Mouse (Mus musculus) right cerebral cortex, postnatal 4 days (tissue): ENCODE measurements around the gene Zbtb17.

Source experiments
- DNase-seq: peaks from one replicate; pipeline ENCODE4 v3.0.0-alpha.2; 2022

The Zbtb17 gene

DNA sequence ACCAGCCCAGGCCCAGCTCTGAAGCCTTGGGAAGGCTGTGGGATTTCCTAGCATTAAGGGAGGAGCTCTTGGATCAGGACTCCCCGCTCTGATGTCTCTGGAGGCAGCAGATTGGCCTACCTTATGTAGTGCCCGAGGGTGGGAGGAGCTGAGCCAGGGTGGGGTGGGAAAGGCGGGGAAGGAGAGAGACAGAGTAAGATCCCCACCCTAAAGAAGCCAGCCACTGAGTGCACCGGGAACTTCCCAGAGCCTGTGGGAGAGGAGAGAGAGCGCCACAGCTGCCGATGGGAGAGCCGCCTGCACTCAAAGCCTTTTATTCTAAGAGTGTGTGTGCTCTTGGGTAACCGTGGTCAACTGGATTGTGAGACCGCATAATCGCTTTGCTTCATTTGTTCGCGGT is 16.6 kb downstream of the Zbtb17 start:
- DNase-seq = no peak

GRCm38 (mm10) chr4:141461576-141461975 is 17.1 kb downstream of the Zbtb17 start:
- no peak for DNase-seq

DNA sequence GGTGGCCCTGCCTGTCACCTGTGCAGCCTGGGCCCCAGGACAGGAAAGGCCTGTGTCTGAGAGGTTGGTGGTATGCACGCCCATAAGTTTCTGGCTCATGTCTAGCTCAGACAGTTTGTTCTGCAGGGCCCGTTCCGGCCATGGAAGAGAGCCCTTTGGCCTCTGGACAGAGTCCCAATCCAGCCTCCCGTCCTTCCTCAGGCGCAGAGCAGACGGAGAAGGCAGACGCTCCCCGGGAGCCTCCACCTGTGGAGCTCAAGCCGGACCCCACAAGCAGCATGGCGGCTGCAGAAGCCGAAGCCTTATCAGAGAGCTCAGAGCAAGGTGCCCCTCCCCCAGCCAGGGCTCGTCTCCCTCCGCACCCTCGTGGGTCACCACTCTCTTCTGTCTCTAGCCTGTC is 19.0 kb downstream of the Zbtb17 start:
- no peak for DNase-seq

GRCm38 (mm10) chr4:141464722-141465121 is 20.3 kb downstream of the Zbtb17 start:
- DNase-seq = no peak

- no peak for DNase-seq
Measured at GRCm38 (mm10) chr4:141465512-141466288, 21.2 kb downstream of the Zbtb17 start.

DNA sequence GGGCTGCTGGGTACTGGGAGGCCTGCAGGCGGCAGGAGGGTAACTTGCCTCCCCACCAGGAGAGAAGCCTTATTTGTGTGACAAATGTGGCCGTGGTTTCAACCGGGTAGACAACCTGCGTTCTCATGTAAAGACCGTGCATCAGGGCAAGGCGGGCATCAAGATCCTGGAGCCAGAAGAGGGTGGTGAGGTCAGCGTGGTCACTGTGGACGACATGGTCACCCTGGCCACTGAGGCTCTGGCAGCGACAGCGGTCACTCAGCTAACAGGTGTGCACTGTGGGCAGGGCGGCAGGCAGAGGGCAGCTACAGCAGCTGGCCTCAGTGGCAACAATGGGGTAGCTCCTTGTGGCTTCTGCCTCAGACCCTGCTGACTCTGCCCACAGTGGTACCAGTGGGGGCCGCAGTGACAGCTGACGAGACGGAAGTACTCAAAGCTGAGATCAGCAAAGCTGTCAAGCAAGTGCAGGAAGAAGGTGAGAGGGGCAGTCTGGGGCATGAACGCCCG is 21.9 kb downstream of the Zbtb17 start:
- no peak for DNase-seq

DNA sequence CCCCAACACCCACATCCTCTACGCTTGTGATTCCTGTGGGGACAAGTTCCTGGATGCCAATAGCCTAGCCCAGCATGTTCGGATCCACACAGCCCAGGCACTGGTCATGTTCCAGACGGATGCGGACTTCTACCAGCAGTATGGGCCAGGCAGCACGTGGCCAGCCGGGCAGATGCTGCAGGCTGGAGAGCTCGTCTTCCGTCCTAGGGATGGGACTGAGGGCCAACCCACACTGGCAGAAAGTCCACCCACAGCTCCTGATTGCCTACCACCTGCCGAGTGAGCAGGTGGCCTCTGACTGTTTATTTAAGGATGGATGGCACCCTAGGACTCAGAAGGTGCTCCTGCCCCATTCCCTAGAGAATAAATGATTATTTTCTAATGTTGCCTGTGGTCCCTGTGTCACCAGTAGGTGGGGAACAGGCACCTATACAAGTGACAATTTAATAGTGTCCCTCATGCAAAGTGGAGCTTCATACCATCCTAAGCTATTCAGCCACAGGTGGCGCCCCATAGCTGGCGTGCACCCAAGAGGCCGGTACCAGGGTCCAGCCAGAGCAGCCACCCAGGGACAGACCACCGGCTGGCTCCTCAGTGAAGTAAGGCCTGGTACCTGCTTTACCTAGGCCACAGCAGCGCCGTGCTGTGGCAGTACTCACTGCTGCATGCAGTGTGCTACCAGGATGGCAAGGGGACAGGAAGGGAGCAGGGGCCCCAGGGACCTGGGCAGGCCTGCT is 22.6 kb downstream of the Zbtb17 start:
- no peak for DNase-seq

DNA sequence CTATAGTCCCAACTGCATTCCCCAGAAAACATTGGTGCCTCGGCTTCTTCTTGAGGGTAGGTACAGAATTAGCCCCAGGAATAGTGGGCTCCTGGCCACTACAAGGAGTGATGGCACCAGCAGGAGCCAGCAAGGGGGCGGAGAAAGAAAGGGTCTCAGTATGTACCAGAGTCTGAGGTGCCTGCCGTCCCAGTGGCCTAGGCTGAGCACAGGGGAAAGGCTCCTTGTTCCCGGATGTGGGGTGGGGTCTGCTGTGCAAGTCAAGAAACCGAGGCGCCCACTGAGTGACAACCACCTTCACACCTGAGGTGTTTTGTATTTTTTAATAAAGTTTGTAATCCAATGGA is 23.1 kb downstream of the Zbtb17 start:
- DNase-seq = no peak

- no peak for DNase-seq
Measured at GRCm38 (mm10) chr4:141468576-141468975, 24.1 kb downstream of the Zbtb17 start.

GRCm38 (mm10) chr4:141469343-141469742 is 24.9 kb downstream of the Zbtb17 start:
- DNase-seq = no peak

- no peak for DNase-seq
Measured at GRCm38 (mm10) chr4:141471491-141471890, 27.0 kb downstream of the Zbtb17 start.

- DNase-seq = no peak
Measured at GRCm38 (mm10) chr4:141472641-141473321, 28.3 kb downstream of the Zbtb17 start.

DNA sequence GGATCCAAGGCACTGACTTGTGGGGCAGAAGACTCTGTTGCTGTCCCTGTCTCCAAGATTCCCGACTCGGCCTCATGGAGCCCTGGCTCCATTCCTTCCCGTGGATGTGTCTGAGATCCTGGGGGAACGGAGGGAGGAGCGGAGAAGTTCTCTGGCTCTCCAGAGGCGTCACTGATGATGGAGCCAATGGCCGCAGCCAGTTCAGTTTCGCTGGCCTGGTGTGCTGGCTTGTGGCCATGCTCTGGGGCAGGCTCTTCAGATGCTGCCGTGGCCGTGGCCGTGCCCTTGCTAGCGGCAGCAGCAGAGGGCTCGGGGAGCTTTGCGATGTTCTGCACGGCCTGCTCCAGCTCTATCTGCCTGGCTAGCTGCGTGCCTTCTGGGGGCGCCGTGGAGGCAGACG is 30.0 kb downstream of the Zbtb17 start:
- no peak for DNase-seq

- DNase-seq = peak; percentile 74
Measured at GRCm38 (mm10) chr4:141477681-141478102, 33.2 kb downstream of the Zbtb17 start.

DNA sequence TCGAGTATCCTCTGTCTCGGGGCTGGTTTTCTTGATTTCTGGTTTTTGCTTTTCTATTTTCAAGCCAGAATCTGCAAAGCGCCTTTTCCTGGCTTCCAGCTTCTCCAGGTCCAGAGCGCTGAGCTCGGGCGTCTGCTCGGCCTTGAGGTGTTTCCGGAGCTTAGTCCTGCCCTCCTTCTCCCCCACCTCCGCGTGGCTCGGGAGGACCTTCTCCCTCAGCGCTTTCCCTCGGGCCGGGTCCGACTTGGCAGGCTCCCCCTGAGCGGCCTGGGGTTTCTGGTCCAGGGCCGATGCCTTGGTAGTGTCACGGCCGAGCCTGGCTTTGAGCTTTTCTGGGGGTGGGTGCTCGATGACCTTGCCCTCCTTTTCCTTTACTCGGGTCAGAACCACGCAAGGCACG is 33.8 kb downstream of the Zbtb17 start:
- DNase-seq = no peak

DNA sequence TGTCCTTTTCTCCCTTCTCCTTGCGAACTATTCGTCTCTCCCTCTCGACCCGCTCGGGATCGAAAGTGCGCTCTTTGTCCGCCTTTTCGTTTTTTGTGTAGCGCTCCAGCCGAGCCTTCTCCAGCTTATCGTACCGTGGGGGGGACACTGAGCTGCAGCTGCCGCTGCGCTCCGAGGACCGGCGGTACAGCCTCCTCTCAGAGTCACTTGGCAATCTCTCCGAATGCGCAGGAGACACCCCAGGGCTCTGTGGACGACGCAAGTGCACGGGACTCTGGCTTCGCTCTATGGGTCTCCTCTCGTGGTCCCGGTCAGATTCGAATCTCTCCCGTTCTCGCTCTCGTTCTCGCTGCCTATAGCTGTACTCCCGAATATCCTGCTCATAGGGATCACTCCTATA is 34.3 kb downstream of the Zbtb17 start:
- DNase-seq = no peak

GRCm38 (mm10) chr4:141479411-141479810 is 35.0 kb downstream of the Zbtb17 start:
- no peak for DNase-seq

GRCm38 (mm10) chr4:141484071-141484470 is 39.6 kb downstream of the Zbtb17 start:
- DNase-seq = no peak

DNA sequence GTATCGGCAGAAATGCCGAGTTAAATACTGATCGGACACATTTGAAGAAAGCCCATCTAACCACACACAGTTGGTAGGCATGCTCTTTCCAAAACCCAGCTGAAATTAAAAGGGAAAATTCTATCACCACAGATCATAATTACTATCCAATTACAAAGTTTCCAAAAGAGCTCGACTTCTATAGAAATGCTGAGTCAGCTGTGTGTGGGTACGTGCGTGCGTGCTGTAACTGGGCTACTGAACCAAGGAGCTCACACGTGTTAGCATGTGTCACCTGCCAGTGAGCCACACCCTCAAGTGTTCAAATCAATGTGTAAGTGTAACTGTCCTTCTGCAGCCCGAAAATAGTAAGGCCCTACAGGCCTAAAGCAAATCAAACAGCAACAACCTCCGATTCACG is 43.1 kb downstream of the Zbtb17 start:
- DNase-seq = no peak

DNA sequence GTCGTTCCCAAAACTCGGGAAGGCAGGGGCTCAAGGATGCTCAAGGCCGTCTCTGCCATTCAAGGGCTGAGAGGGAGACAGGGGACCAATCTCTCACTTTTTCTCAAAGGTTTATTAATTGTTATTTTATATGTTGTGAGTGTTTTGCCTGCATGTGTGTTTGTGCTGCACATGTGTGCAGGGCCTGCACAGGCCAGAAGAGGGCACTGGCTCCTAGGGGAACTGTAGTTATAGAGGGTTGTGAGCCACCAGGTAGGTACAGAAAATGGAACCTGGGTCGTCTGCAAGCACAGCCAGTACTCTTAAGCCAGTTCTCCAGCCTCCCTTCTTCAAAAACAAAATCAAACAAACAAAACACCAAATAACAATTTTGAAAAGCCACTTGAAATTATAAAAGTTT is 44.2 kb downstream of the Zbtb17 start:
- no peak for DNase-seq

DNA sequence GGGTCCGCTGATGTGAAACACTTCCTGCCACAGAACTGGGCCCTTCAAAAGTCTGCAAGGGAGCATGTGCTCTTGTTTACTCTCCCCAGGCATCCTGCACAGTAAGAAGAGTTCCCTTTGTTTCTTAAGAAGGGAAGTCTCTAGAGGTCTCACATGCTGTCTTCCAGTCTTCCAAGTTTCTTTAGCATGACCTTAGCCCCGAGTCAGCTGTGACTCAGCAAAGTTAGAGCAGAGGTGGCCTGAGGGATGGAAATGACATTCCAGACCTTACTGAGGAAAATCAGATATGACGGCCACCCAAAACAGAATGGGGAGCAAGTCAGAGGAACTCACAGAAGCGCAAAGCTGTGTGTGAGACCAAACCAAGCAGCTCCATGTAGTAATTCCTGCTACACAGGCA is 56.2 kb downstream of the Zbtb17 start:
- DNase-seq = no peak

DNA sequence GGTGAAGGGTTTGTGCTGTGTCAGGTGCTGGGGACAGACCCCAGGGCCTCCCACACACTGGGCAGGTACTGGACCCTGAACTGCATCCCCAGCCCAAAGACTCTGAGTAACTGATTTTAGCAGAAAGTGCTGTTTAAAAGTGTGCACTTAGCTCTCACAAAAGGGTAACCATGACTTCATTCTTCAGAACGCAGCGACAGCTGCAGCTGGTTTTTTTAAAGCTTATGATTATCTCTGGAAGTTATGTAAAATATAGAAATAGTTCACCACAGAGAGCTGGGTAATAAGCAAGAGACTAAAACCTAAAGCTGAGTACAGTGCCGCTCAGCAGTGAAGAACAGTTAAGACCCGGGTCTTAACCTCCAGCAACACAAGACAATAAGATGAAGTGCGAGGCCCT is 56.6 kb downstream of the Zbtb17 start:
- no peak for DNase-seq

- DNase-seq = peak; percentile 17
Measured at GRCm38 (mm10) chr4:141502723-141503122, 58.3 kb downstream of the Zbtb17 start.

GRCm38 (mm10) chr4:141504471-141504870 is 60.0 kb downstream of the Zbtb17 start:
- no peak for DNase-seq
